Mouse (Mus musculus) intestine, postnatal 0 days (tissue): Measurements from ENCODE around the gene Maneal. TPM values are rescaled to one million over a fixed set of nuclear protein-coding genes. Genes with fewer than 3 reads are reported as not detected.

Source experiments
- ATAC-seq: fragments of 200-750 bp; cut with Nextera tagmentation; 2 replicates; pipeline ENCODE4 v1.8.0; 2017; ENCODE audit warnings: mild to moderate bottlenecking, moderate TSS enrichment, moderate library complexity
- H3K27ac ChIP-seq: fragments of 300-500 bp; sonication (generic); 2 replicates; pipeline ENCODE4 v1.5.1; 2014; ENCODE audit warnings: mild to moderate bottlenecking, low read depth, low read length, moderate library complexity
- H3K27me3 ChIP-seq: fragments of 300-500 bp; sonication (generic); replicated peaks from 2 replicates; pipeline ENCODE4 v1.6.1; 2014; ENCODE audit warnings: low read length, mixed read lengths; ENCODE audit not compliant: control insufficient read depth, insufficient read depth
- H3K36me3 ChIP-seq: fragments of 300-500 bp; sonication (generic); 2 replicates; pipeline ENCODE4 v1.6.1; 2014; ENCODE audit warnings: mild to moderate bottlenecking, moderate library complexity; ENCODE audit not compliant: control insufficient read depth, insufficient read depth
- H3K4me1 ChIP-seq: fragments of 300-500 bp; sonication (generic); replicated peaks from 2 replicates; pipeline ENCODE4 v1.6.1; 2014; ENCODE audit warnings: antibody characterized with exemption, low read length, mixed read lengths; ENCODE audit not compliant: control insufficient read depth, insufficient read depth
- H3K4me2 ChIP-seq: fragments of 300-500 bp; sonication (generic); replicated peaks from 2 replicates; pipeline ENCODE4 v1.6.1; 2014; ENCODE audit warnings: low read depth, mild to moderate bottlenecking, moderate library complexity
- H3K4me3 ChIP-seq: fragments of 300-500 bp; sonication (generic); 2 replicates; pipeline ENCODE4 v1.5.1; 2014; ENCODE audit warnings: low read depth, low read length
- H3K9ac ChIP-seq: fragments of 300-500 bp; sonication (generic); 2 replicates; pipeline ENCODE4 v1.6.1; 2014; ENCODE audit warnings: mild to moderate bottlenecking, low read depth, low read length
- H3K9me3 ChIP-seq: fragments of 300-500 bp; sonication (generic); 2 replicates; pipeline ENCODE4 v1.6.1; 2016; ENCODE audit warnings: mixed run types; ENCODE audit not compliant: control insufficient read depth
- CTCF ChIP-seq: sonication (generic); IDR thresholded peaks from 2 replicates; pipeline ENCODE4 v1.5.1; 2016; ENCODE audit warnings: low read depth, mild to moderate bottlenecking, control low read depth, antibody characterized with exemption, moderate library complexity
- WGBS: fragments of 180-500 bp; shearing (Covaris S2); extraction: QIAGEN DNeasy Blood & Tissue Kit; methylation state at CpG from one replicate; pipeline ENCODE4 v1.1.7; 2014; 5-methylcytosine and 5-hydroxymethylcytosine counted together
- polyA plus RNA-seq: library from polyadenylated mRNA; unstranded; fragments of >200 nt; fragmentation: Nextera tagmentation; extraction: Ambion mirVana; gene quantifications from 2 replicates; pipeline ENCODE4 v1.2.1, GENCODE M21; 2015

Maneal gene
- polyA plus RNA-seq, 1 experiment from 2014 or later = 0.17 TPM

- WGBS = 14% methylated on average over 6 of the region's 6 CpGs
- Histone ChIP-seq H3K4me2 (no peak overlapping the region), H3K36me3 (peaks cover 34% of the 10 kb centered on the region), H3K9me3 (no peaks in the 10 kb centered on the region), H3K4me3 (no peak overlapping the region), H3K27ac (0 out of 2 replicates have a peak overlapping the region, but pooled peaks have one; percentile 5), H3K27me3 (no peaks in the 10 kb centered on the region), H3K9ac (no peak overlapping the region), H3K4me1 (0 out of 2 replicates have a peak, but pooled peaks cover 4% of the 10 kb centered on the region)
- TF ChIP-seq CTCF = no peak
- ATAC-seq = peak; percentile 93
These were observed 44.2 kb downstream of the Maneal start for GRCm38 (mm10) chr4:124817803-124818202.

- Histone ChIP-seq H3K36me3 (peaks cover 26% of the 10 kb centered on the region), H3K4me2 (no peak overlapping the region), H3K4me3 (no peak overlapping the region), H3K9ac (no peak overlapping the region), H3K4me1 (0 out of 2 replicates have a peak, but pooled peaks cover 4% of the 10 kb centered on the region), H3K27me3 (no peaks in the 10 kb centered on the region), H3K9me3 (no peaks in the 10 kb centered on the region), H3K27ac (no peak overlapping the region)
- ATAC-seq = no peak
- WGBS = 94% methylated on average over 11 of the region's 11 CpGs
- TF ChIP-seq CTCF = no peak
These were observed 46.1 kb downstream of the Maneal start for GRCm38 (mm10) chr4:124815901-124816300.

- WGBS = 74% methylated on average over 9 of the region's 9 CpGs
- no peaks in the 10 kb centered on the region for H3K27me3 ChIP-seq
- no peaks in the 10 kb centered on the region for H3K4me1 ChIP-seq
- ATAC-seq = no peak
- H3K9ac ChIP-seq = peak overlapping the region; percentile 17; the same call in 1 of the 2 replicates
- peaks cover 27% of the 10 kb centered on the region; the same call in 1 of the 2 replicates for H3K36me3 ChIP-seq
- no peak overlapping the region for H3K27ac ChIP-seq
- H3K4me3 ChIP-seq = no peak overlapping the region
- H3K9me3 ChIP-seq = no peaks in the 10 kb centered on the region
- TF ChIP-seq CTCF = no peak
- no peak overlapping the region for H3K4me2 ChIP-seq
These were observed 50.5 kb downstream of the Maneal start for GRCm38 (mm10) chr4:124811347-124811975.

GRCm38 (mm10) chr4:124810056-124810455 lies 51.9 kb downstream of the Maneal start:
- Histone ChIP-seq H3K9ac (no peak overlapping the region), H3K9me3 (no peaks in the 10 kb centered on the region), H3K4me3 (no peak overlapping the region), H3K36me3 (peaks cover 41% of the 10 kb centered on the region), H3K27ac (no peak overlapping the region), H3K27me3 (no peaks in the 10 kb centered on the region), H3K4me1 (no peaks in the 10 kb centered on the region), H3K4me2 (no peak overlapping the region)
- no peak for ATAC-seq
- 79% methylated on average over 7 of the region's 7 CpGs for WGBS
- TF ChIP-seq CTCF = no peak

- Histone ChIP-seq H3K9me3 (no peaks in the 10 kb centered on the region), H3K36me3 (peaks cover 44% of the 10 kb centered on the region), H3K4me3 (no peak overlapping the region), H3K4me1 (no peaks in the 10 kb centered on the region), H3K27ac (no peak overlapping the region), H3K9ac (no peak overlapping the region), H3K27me3 (no peaks in the 10 kb centered on the region), H3K4me2 (no peak overlapping the region)
- 66% methylated on average over 9 of the region's 9 CpGs for WGBS
- TF ChIP-seq CTCF = no peak
- ATAC-seq = no peak
These were observed 52.7 kb downstream of the Maneal start for GRCm38 (mm10) chr4:124809136-124809883.

- peaks cover 44% of the 10 kb centered on the region for H3K36me3 ChIP-seq
- ATAC-seq = no peak
- H3K4me3 ChIP-seq = no peak overlapping the region
- H3K27me3 ChIP-seq = no peaks in the 10 kb centered on the region
- 71% methylated on average over 5 of the region's 5 CpGs for WGBS
- peak overlapping the region; percentile 21; the same call in 1 of the 2 replicates for H3K27ac ChIP-seq
- no peak for TF ChIP-seq CTCF
- no peaks in the 10 kb centered on the region for H3K4me1 ChIP-seq
- H3K9ac ChIP-seq = no peak overlapping the region
- H3K4me2 ChIP-seq = no peak overlapping the region
- no peaks in the 10 kb centered on the region for H3K9me3 ChIP-seq
These were observed 53.5 kb downstream of the Maneal start for GRCm38 (mm10) chr4:124808511-124808910.

Other genes with a start within 250 kb of the Maneal start
- 0.08 TPM in 1 of 2 replicates, not detected in the other for gene Pou3f1, start 205.4 kb downstream of the Maneal start, polyA plus RNA-seq
- 29.6 and 32.3 TPM in 2 replicates for gene Utp11, start 168.6 kb downstream of the Maneal start, polyA plus RNA-seq
- 3.8 TPM in 2 replicates for gene Fhl3, start 161.5 kb downstream of the Maneal start, polyA plus RNA-seq
- 45.3 and 45.7 TPM in 2 replicates for gene Sf3a3, start 147.4 kb downstream of the Maneal start, polyA plus RNA-seq
- 22.4 and 23.0 TPM in 2 replicates for gene Inpp5b, start 120.3 kb downstream of the Maneal start, polyA plus RNA-seq
- 10.4 and 11.5 TPM in 2 replicates for gene Mtf1, start 60.1 kb downstream of the Maneal start, polyA plus RNA-seq
- gene Yrdc, start 11.5 kb downstream of the Maneal start, polyA plus RNA-seq = 19.9 and 22.7 TPM in 2 replicates
- 58.8 and 59.4 TPM in 2 replicates for gene 1110065P20Rik, start 11.0 kb downstream of the Maneal start, polyA plus RNA-seq
- 0.03 and 0.04 TPM in 2 replicates for gene Epha10, start 18.7 kb upstream of the Maneal start, polyA plus RNA-seq
- gene 9930104L06Rik, start 74.9 kb upstream of the Maneal start, polyA plus RNA-seq = 4.3 and 4.7 TPM in 2 replicates
- 26.3 and 28.1 TPM in 2 replicates for gene Cdca8, start 77.1 kb upstream of the Maneal start, polyA plus RNA-seq
- gene Rspo1, start 124.3 kb upstream of the Maneal start, polyA plus RNA-seq = 5.5 and 5.7 TPM in 2 replicates
- 28.6 and 30.9 TPM in 2 replicates for gene Gnl2, start 154.4 kb upstream of the Maneal start, polyA plus RNA-seq
- gene Dnali1, start 203.5 kb upstream of the Maneal start, polyA plus RNA-seq = not detected in 2 replicates
- 13.6 and 15.5 TPM in 2 replicates for gene Snip1, start 204.5 kb upstream of the Maneal start, polyA plus RNA-seq
- gene Meaf6, start 223.0 kb upstream of the Maneal start, polyA plus RNA-seq = 23.0 and 24.8 TPM in 2 replicates